Mouse (Mus musculus) left cerebral cortex, postnatal 14 days (tissue): Measurements from ENCODE around the gene Ramp1. TPM values are rescaled to one million over a fixed set of nuclear protein-coding genes. Genes with fewer than 3 reads are reported as not detected.
A peak's percentile ranks its signal among the peaks of the same experiment; 100 is the strongest.

Experiments used
- DNase-seq, 2 experiments: peaks; one replicate each; pipeline ENCODE4 v3.0.0; 2021 to 2022; ENCODE audit warnings: low spot score in 2 of 2, mixed read lengths in 1 of 2
- intact Hi-C: fragments of 180-260 bp; cut with DNase I; formaldehyde crosslinking; loops from one replicate; pipeline ENCODE4 v1.15.1; 2025
- long read RNA-seq, 2 experiments: library from polyadenylated mRNA; stranded (forward); transcript quantifications; one replicate each; pipeline ENCODE4 v2.0.0; 2021
- total RNA-seq, 2 experiments: library from RNA; stranded (reverse); gene quantifications; 2 replicates each; pipeline ENCODE4 v1.2.3; 2021

Ramp1 gene
- 10 to 100 TPM; 48.3 to 48.8 TPM for total RNA-seq
- long read RNA-seq, experiment 1, transcript Ramp1-201 (3 exons, 2,325 nt), result major isoform, 76 of 88 reads
- long read RNA-seq, experiment 1, partial matches to known transcripts, result 0 of 88 reads
- long read RNA-seq, experiment 1, other reads (novel, unspliced or antisense), result 11 of 88 reads
- long read RNA-seq, experiment 2, transcript Ramp1-201 (3 exons, 2,325 nt), result major isoform, 61 of 71 reads
- long read RNA-seq, experiment 2, partial matches to known transcripts, result 7 of 71 reads
- long read RNA-seq, experiment 2, other reads (novel, unspliced or antisense), result 2 of 71 reads

GRCm38 (mm10) chr1:91179533-91180173, at the start of gene Ramp1:
Gene Ramp1, plus strand, starts transcription at chr1:91179822.
- peak; percentile 43 to 61 for DNase-seq
- intact Hi-C loops, result loop anchor here (1.0 kb wide), 2 partner anchors 32 to 60 kb away; no protein-coding TSS in a partner anchor

- DNase-seq, result no peak
- intact Hi-C loops, result no loop called here
Measured at GRCm38 (mm10) chr1:91137036-91137435, 42.6 kb upstream of the Ramp1 start.

- intact Hi-C loops, result no loop called here
- DNase-seq, result no peak
Measured at GRCm38 (mm10) chr1:91144813-91145212, 34.8 kb upstream of the Ramp1 start, which contains the start of gene Rbm44. Gene Rbm44, plus strand, starts transcription at chr1:91145089.

GRCm38 (mm10) chr1:91151509-91151908, 28.1 kb upstream of the Ramp1 start:
- intact Hi-C loops, result no loop called here
- no peak for DNase-seq

GRCm38 (mm10) chr1:91166798-91167197, 12.8 kb upstream of the Ramp1 start:
- DNase-seq, result no peak
- intact Hi-C loops, result no loop called here

GRCm38 (mm10) chr1:91169157-91169556, 10.5 kb upstream of the Ramp1 start:
- intact Hi-C loops, result no loop called here
- no peak for DNase-seq

GRCm38 (mm10) chr1:91174796-91175195, 4.8 kb upstream of the Ramp1 start:
- no peak for DNase-seq
- intact Hi-C loops, result no loop called here

GRCm38 (mm10) chr1:91176026-91176425, 3.6 kb upstream of the Ramp1 start:
- DNase-seq, result no peak
- intact Hi-C loops, result no loop called here

GRCm38 (mm10) chr1:91176871-91177270, 2.8 kb upstream of the Ramp1 start:
- no peak for DNase-seq
- intact Hi-C loops, result no loop called here

- peak; percentile 82 to 84 for DNase-seq
- intact Hi-C loops, result loop anchor here (1.0 kb wide), 2 partner anchors 32 to 60 kb away; no protein-coding TSS in a partner anchor
Measured at GRCm38 (mm10) chr1:91179086-91179485, 536 bp upstream of the Ramp1 start.

GRCm38 (mm10) chr1:91180174-91180565, 548 bp downstream of the Ramp1 start:
- DNase-seq, result no peak
- intact Hi-C loops, result no loop called here

GRCm38 (mm10) chr1:91180723-91181122, 1.1 kb downstream of the Ramp1 start:
- no peak for DNase-seq
- intact Hi-C loops, result no loop called here

- intact Hi-C loops, result no loop called here
- no peak for DNase-seq
Measured at GRCm38 (mm10) chr1:91181261-91181660, 1.6 kb downstream of the Ramp1 start.

- no peak for DNase-seq
- intact Hi-C loops, result no loop called here
Measured at GRCm38 (mm10) chr1:91181784-91182450, 2.3 kb downstream of the Ramp1 start.

GRCm38 (mm10) chr1:91183305-91183704, 3.7 kb downstream of the Ramp1 start:
- intact Hi-C loops, result no loop called here
- no peak for DNase-seq

- no peak for DNase-seq
Measured at GRCm38 (mm10) chr1:91186677-91187076, 7.1 kb downstream of the Ramp1 start.

GRCm38 (mm10) chr1:91187315-91187714, 7.7 kb downstream of the Ramp1 start:
- no peak for DNase-seq
- intact Hi-C loops, result no loop called here

More at GRCm38 (mm10) chr1:91186677-91187076, 7.1 kb downstream of the Ramp1 start:
- intact Hi-C loops, result no loop called here

GRCm38 (mm10) chr1:91187786-91188640, 8.4 kb downstream of the Ramp1 start:
- no peak for DNase-seq
- intact Hi-C loops, result no loop called here

- intact Hi-C loops, result no loop called here
- DNase-seq, result peak in 1 of 2 experiments; percentile 70
Measured at GRCm38 (mm10) chr1:91188851-91189460, 9.3 kb downstream of the Ramp1 start.
